Mouse (Mus musculus) stomach, postnatal 0 days (tissue): ENCODE data around the gene Csde1.

Experiments
- CTCF ChIP-seq: IDR thresholded peaks from 2 replicates; pipeline ENCODE4 v1.5.1; 2016; ENCODE audit warnings: antibody characterized with exemption, low read depth, mild to moderate bottlenecking, moderate library complexity
- EP300 ChIP-seq: optimal IDR thresholded peaks from 2 replicates; pipeline ENCODE3; 2016; ENCODE audit warnings: antibody characterized with exemption

DNA sequence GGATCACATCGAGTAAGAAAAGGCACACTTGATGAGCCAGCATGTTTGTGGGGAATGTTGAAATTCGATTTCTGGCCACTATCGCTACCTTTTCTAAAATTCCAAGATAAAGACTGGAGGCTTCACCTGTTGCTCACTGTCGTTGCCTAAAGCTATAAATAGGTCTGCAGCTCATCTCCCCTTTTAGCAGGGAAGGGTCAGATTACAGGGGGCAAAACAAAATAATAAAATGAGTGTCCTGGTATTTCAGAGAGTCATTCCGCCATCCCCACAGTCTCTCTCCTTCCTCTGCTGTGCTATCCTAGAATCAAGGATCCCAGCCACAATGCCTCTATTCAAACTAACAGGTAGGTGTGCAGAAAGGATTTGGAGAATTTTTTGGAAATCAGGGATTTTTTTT lies 53.5 kb downstream of the Csde1 start, which contains the start of gene Ampd1:
- no peak for TF ChIP-seq CTCF
- no peak for TF ChIP-seq EP300
